Mouse (Mus musculus): ENCODE measurements at regions not wholly inside any gene's neighbourhood (a gene's known extent, or its start where the extent isn't known, plus 50 kb on each side); places are given as distances from the start of the nearest gene placed in this dataset.
"Not testable (repeated sequence)": the region's sequence is repeated elsewhere in the genome, so short reads cannot be mapped to it uniquely, and the experiment has no call there.

- in situ Hi-C loops (cut with MboI, MseI): no loop called here
These were observed 115.1 kb upstream of the Rhobtb1 start for GRCm38 (mm10) chr10:69036096-69036495.

GRCm38 (mm10) chr10:69044171-69044651 is 107.0 kb upstream of the Rhobtb1 start:
- in situ Hi-C loops (cut with MboI, MseI): no loop called here

- in situ Hi-C loops (cut with MboI, MseI): no loop called here
These were observed 106.0 kb upstream of the Rhobtb1 start for GRCm38 (mm10) chr10:69045275-69045674.

- in situ Hi-C loops (cut with MboI, MseI): no loop called here
These were observed 105.2 kb upstream of the Rhobtb1 start for GRCm38 (mm10) chr10:69046008-69046555.

- in situ Hi-C loops (cut with MboI, MseI): no loop called here
These were observed 73.2 kb upstream of the Rhobtb1 start for GRCm38 (mm10) chr10:69078008-69078407.

GRCm38 (mm10) chr10:69086184-69086583 is 65.0 kb upstream of the Rhobtb1 start:
- in situ Hi-C loops (cut with MboI, MseI): no loop called here

- in situ Hi-C loops (cut with MboI, MseI): no loop called here
These were observed 59.4 kb upstream of the Rhobtb1 start for GRCm38 (mm10) chr10:69091872-69092271.

GRCm38 (mm10) chr10:69100021-69100420 is 51.2 kb upstream of the Rhobtb1 start:
- in situ Hi-C loops (cut with MboI, MseI): no loop called here

GRCm38 (mm10) chr10:69100742-69101141 is 50.5 kb upstream of the Rhobtb1 start:
- in situ Hi-C loops (cut with MboI, MseI): not testable (repeated sequence)

Data from T-helper 2 cell (primary cell).